Mouse (Mus musculus): ENCODE measurements around the gene Gm28510. TPM values are rescaled to one million over a fixed set of nuclear protein-coding genes. Genes with fewer than 3 reads are reported as not detected.
"Not testable (repeated sequence)": the region's sequence is repeated elsewhere in the genome, so short reads cannot be mapped to it uniquely, and the experiment has no call there.

The Gm28510 gene
- total RNA-seq (2014; fragmentation: Nextera tagmentation): not detected in 2 replicates
- not detected in 2 replicates for total RNA-seq (2017)
- not detected in 2 replicates for polyA plus RNA-seq (2012)

- not testable (repeated sequence) for H3K27me3 ChIP-seq (ENCODE audit: insufficient read depth, low read length); ATAC-seq (ENCODE audit: extremely low read depth, insufficient number of reproducible peaks, low FRiP score, poor library complexity, severe bottlenecking); H3K4me3 ChIP-seq (ENCODE audit: low read depth, low read length); H3K9me3 ChIP-seq (replicated peaks); DNase-seq (ENCODE audit: low spot score); H3K36me3 ChIP-seq (replicated peaks); H3K4me1 ChIP-seq (ENCODE audit: insufficient read depth, low read depth, low read length)
Observed at GRCm38 (mm10) chrY:10412437-10412836, at the start of gene Gm28510. Gene Gm28510 (plus strand): TSS chrY:10412737.

Other genes with a start within 250 kb of the Gm28510 start
- gene Gm20834, start 88.1 kb upstream of the Gm28510 start, total RNA-seq (2014; fragmentation: Nextera tagmentation): not detected in 2 replicates
- not detected in 2 replicates for gene Gm20834, start 88.1 kb upstream of the Gm28510 start, total RNA-seq (2017)
- gene Gm20834, start 88.1 kb upstream of the Gm28510 start, polyA plus RNA-seq (2012): not detected in 2 replicates
- not detected in 2 replicates for gene Gm20737, start 123.3 kb downstream of the Gm28510 start, total RNA-seq (2014; fragmentation: Nextera tagmentation)
- not detected in 2 replicates for gene Gm20737, start 123.3 kb downstream of the Gm28510 start, total RNA-seq (2017)
- not detected in 2 replicates for gene Gm20737, start 123.3 kb downstream of the Gm28510 start, polyA plus RNA-seq (2012)
- gene Gm21775, start 140.7 kb downstream of the Gm28510 start, total RNA-seq (2014; fragmentation: Nextera tagmentation): not detected in 2 replicates
- not detected in 2 replicates for gene Gm21775, start 140.7 kb downstream of the Gm28510 start, total RNA-seq (2017)
- gene Gm21775, start 140.7 kb downstream of the Gm28510 start, polyA plus RNA-seq (2012): not detected in 2 replicates
- not detected in 2 replicates for gene Gm21900, start 203.6 kb downstream of the Gm28510 start, total RNA-seq (2014; fragmentation: Nextera tagmentation)
- gene Gm21900, start 203.6 kb downstream of the Gm28510 start, total RNA-seq (2017): not detected in 2 replicates
- gene Gm21900, start 203.6 kb downstream of the Gm28510 start, polyA plus RNA-seq (2012): not detected in 2 replicates

All from G1E (cell line).